Mouse (Mus musculus) lung, postnatal 0 days (tissue): ENCODE measurements around the gene Sult2a4. TPM values are rescaled to one million over a fixed set of nuclear protein-coding genes. Genes with fewer than 3 reads are reported as not detected.
"Not testable (repeated sequence)": the region's sequence is repeated elsewhere in the genome, so short reads cannot be mapped to it uniquely, and the experiment has no call there.

Experiments
- ATAC-seq: fragments of 200-750 bp; cut with Nextera tagmentation; 2 replicates; pipeline ENCODE4 v1.8.0; 2017; ENCODE audit warnings: moderate library complexity
- DNase-seq: peaks from one replicate; pipeline ENCODE4 v3.0.0-alpha.2; 2016; ENCODE audit warnings: low spot score
- H3K27ac ChIP-seq: fragments of 300-500 bp; sonication (generic); 2 replicates; pipeline ENCODE4 v1.5.1; 2014; ENCODE audit warnings: antibody characterized with exemption, mild to moderate bottlenecking, low read length, mixed read lengths
- H3K27me3 ChIP-seq: fragments of 300-500 bp; sonication (generic); replicated peaks from 2 replicates; pipeline ENCODE4 v1.6.1; 2014; ENCODE audit warnings: low read length, mixed read lengths; ENCODE audit not compliant: insufficient read depth
- H3K36me3 ChIP-seq: fragments of 300-500 bp; sonication (generic); 2 replicates; pipeline ENCODE4 v1.6.1; 2014; ENCODE audit warnings: low read length, mixed read lengths; ENCODE audit not compliant: insufficient read depth
- H3K4me1 ChIP-seq: fragments of 300-500 bp; sonication (generic); 2 replicates; pipeline ENCODE4 v1.6.1; 2014; ENCODE audit warnings: antibody characterized with exemption, low read depth, low read length, mixed read lengths; ENCODE audit not compliant: insufficient read depth
- H3K4me2 ChIP-seq: fragments of 300-500 bp; sonication (generic); replicated peaks from 2 replicates; pipeline ENCODE4 v1.6.1; 2014; ENCODE audit warnings: low read depth, mild to moderate bottlenecking, low read length, moderate library complexity, mixed read lengths
- H3K4me3 ChIP-seq: fragments of 300-500 bp; sonication (generic); 2 replicates; pipeline ENCODE4 v1.5.1; 2014; ENCODE audit warnings: low read depth, low read length
- H3K9ac ChIP-seq: fragments of 300-500 bp; sonication (generic); replicated peaks from 2 replicates; pipeline ENCODE4 v1.6.1; 2014; ENCODE audit warnings: low read depth, mild to moderate bottlenecking
- H3K9me3 ChIP-seq: fragments of 300-500 bp; sonication (generic); 2 replicates; pipeline ENCODE4 v1.6.1; 2016; ENCODE audit warnings: low read length, mixed read lengths
- CTCF ChIP-seq: IDR thresholded peaks from 2 replicates; pipeline ENCODE4 v1.5.1; 2016; ENCODE audit warnings: antibody characterized with exemption, mild to moderate bottlenecking
- EP300 ChIP-seq: IDR thresholded peaks from 2 replicates; pipeline ENCODE4 v1.6.1; 2016; ENCODE audit warnings: antibody characterized with exemption, mild to moderate bottlenecking, control low read depth
- WGBS: fragments of 180-500 bp; shearing (Covaris S2); extraction: QIAGEN DNeasy Blood & Tissue Kit; methylation state at CpG from one replicate; pipeline ENCODE4 v1.1.7; 2014; 5-methylcytosine and 5-hydroxymethylcytosine counted together
- polyA plus RNA-seq: library from polyadenylated mRNA; unstranded; fragments of >200 nt; fragmentation: Nextera tagmentation; extraction: Ambion mirVana; gene quantifications from 2 replicates; pipeline ENCODE4 v1.2.1, GENCODE M21; 2015

Gene Sult2a4
- not detected in 2 replicates for polyA plus RNA-seq

GRCm38 (mm10) chr7:13989507-13989906 is at the start of gene Sult2a4:
Gene Sult2a4 (minus strand): TSS chr7:13989607.
- H3K9ac ChIP-seq, DNase-seq: not testable (repeated sequence)
- WGBS = 88% methylated on average over 6 of the region's 6 CpGs

GRCm38 (mm10) chr7:14030831-14031230 is 41.4 kb upstream of the Sult2a4 start:
- DNase-seq, ATAC-seq, H3K4me3 ChIP-seq, H3K4me1 ChIP-seq, H3K9me3 ChIP-seq, H3K36me3 ChIP-seq, H3K27me3 ChIP-seq, H3K9ac ChIP-seq, H3K4me2 ChIP-seq, H3K27ac ChIP-seq: not testable (repeated sequence)

More at GRCm38 (mm10) chr7:13989507-13989906, at the start of gene Sult2a4:
- not testable (repeated sequence) for H3K4me3 ChIP-seq, ATAC-seq, H3K27me3 ChIP-seq, H3K27ac ChIP-seq, H3K4me1 ChIP-seq, H3K36me3 ChIP-seq, H3K4me2 ChIP-seq, H3K9me3 ChIP-seq

GRCm38 (mm10) chr7:14013083-14013482 is 23.7 kb upstream of the Sult2a4 start:
- Histone ChIP-seq H3K27ac (no peak overlapping the region), H3K4me3 (no peak overlapping the region), H3K27me3 (no peaks in the 10 kb centered on the region), H3K4me1 (no peaks in the 10 kb centered on the region), H3K36me3 (no peaks in the 10 kb centered on the region), H3K9me3 (no peaks in the 10 kb centered on the region), H3K9ac (no peak overlapping the region), H3K4me2 (no peak overlapping the region)
- no peak for TF ChIP-seq CTCF
- TF ChIP-seq EP300 = no peak
- DNase-seq (peak; percentile 66), ATAC-seq (peak; percentile 86)
- 60% methylated on average over 8 of the region's 8 CpGs for WGBS

GRCm38 (mm10) chr7:14010686-14011085 is 21.3 kb upstream of the Sult2a4 start:
- not testable (repeated sequence) for DNase-seq, H3K27me3 ChIP-seq, H3K9ac ChIP-seq, ATAC-seq, H3K27ac ChIP-seq, H3K36me3 ChIP-seq, H3K4me1 ChIP-seq, H3K4me3 ChIP-seq, H3K4me2 ChIP-seq, H3K9me3 ChIP-seq

Other genes starting within 250 kb of the Sult2a4 start
- gene Sult2a1, start 152.2 kb downstream of the Sult2a4 start, polyA plus RNA-seq = not detected in 2 replicates
- gene Sult2a3, start 133.4 kb upstream of the Sult2a4 start, polyA plus RNA-seq = not detected in 2 replicates